Mouse (Mus musculus) kidney, postnatal 25 days (tissue): ENCODE data around the gene Cfl2.
A peak's percentile ranks its signal among the peaks of the same experiment; 100 is the strongest.
"Not testable (repeated sequence)": the region's sequence is repeated elsewhere in the genome, so short reads cannot be mapped to it uniquely, and the experiment has no call there.

Experiments
- DNase-seq, 2 experiments: peaks; one replicate each; pipeline ENCODE4 v3.0.0; 2021; ENCODE audit warnings: mixed read lengths in 2 of 2

Cfl2 gene

GRCm38 (mm10) chr12:54862606-54863535 is at the start of gene Cfl2:
Gene Cfl2, minus strand, starts transcription at chr12:54862877.
- DNase-seq = peak; percentile 87 to 94

- no peak for DNase-seq
Measured at GRCm38 (mm10) chr12:54910387-54910786, 47.7 kb upstream of the Cfl2 start.

GRCm38 (mm10) chr12:54892559-54892958 is 29.9 kb upstream of the Cfl2 start:
- not testable (repeated sequence) for DNase-seq

- no peak for DNase-seq
Measured at GRCm38 (mm10) chr12:54890426-54890825, 27.7 kb upstream of the Cfl2 start.

- no peak for DNase-seq
Measured at GRCm38 (mm10) chr12:54887580-54888127, 25.0 kb upstream of the Cfl2 start.

GRCm38 (mm10) chr12:54879630-54880029 is 17.0 kb upstream of the Cfl2 start:
- DNase-seq = peak; percentile 61 to 85

GRCm38 (mm10) chr12:54879211-54879610 is 16.5 kb upstream of the Cfl2 start:
- DNase-seq = no peak

GRCm38 (mm10) chr12:54877875-54878274 is 15.2 kb upstream of the Cfl2 start:
- no peak for DNase-seq

- DNase-seq = no peak
Measured at GRCm38 (mm10) chr12:54876879-54877278, 14.2 kb upstream of the Cfl2 start.

- DNase-seq = no peak
Measured at GRCm38 (mm10) chr12:54874711-54875110, 12.0 kb upstream of the Cfl2 start.

GRCm38 (mm10) chr12:54861991-54862605 is 579 bp downstream of the Cfl2 start:
- peak; percentile 54 for DNase-seq

GRCm38 (mm10) chr12:54859531-54859930 is 3.1 kb downstream of the Cfl2 start:
- peak in 1 of 2 experiments; percentile 9 for DNase-seq

GRCm38 (mm10) chr12:54850551-54850950 is 12.1 kb downstream of the Cfl2 start:
- no peak for DNase-seq

- no peak for DNase-seq
Measured at GRCm38 (mm10) chr12:54844415-54844814, 18.3 kb downstream of the Cfl2 start.

GRCm38 (mm10) chr12:54841576-54841975 is 21.1 kb downstream of the Cfl2 start:
- no peak for DNase-seq

- no peak for DNase-seq
Measured at GRCm38 (mm10) chr12:54839815-54840214, 22.9 kb downstream of the Cfl2 start.

GRCm38 (mm10) chr12:54838931-54839330 is 23.7 kb downstream of the Cfl2 start:
- no peak for DNase-seq

GRCm38 (mm10) chr12:54835608-54836570 is 26.8 kb downstream of the Cfl2 start:
- DNase-seq = no peak

- DNase-seq = peak; percentile 75 to 81
Measured at GRCm38 (mm10) chr12:54834925-54835447, 27.7 kb downstream of the Cfl2 start.

- no peak for DNase-seq
Measured at GRCm38 (mm10) chr12:54833856-54834399, 28.7 kb downstream of the Cfl2 start.

GRCm38 (mm10) chr12:54831927-54832326 is 30.8 kb downstream of the Cfl2 start:
- not testable (repeated sequence) for DNase-seq

GRCm38 (mm10) chr12:54830574-54830973 is 32.1 kb downstream of the Cfl2 start:
- DNase-seq = peak; percentile 81 to 88
